Mouse (Mus musculus): ENCODE results near the gene Acaa1a.

- TF ChIP-seq CTCF (IDR thresholded peaks at IDR 0.05; ENCODE audit: borderline replicate concordance, control insufficient read depth, extremely low read depth, insufficient read depth, low read length, poor library complexity) = no peak
- TF ChIP-seq POLR2A (IDR thresholded peaks at IDR 0.05; ENCODE audit: control insufficient read depth, extremely low read depth, insufficient read depth, low read length, poor library complexity) = no peak
Observed at GRCm38 (mm10) chr9:119355943-119356342, 16.5 kb downstream of the Acaa1a start.

Data from thymus, adult 2 months (tissue).